Mouse (Mus musculus): ENCODE results near the gene Rab5c. TPM values are rescaled to one million over a fixed set of nuclear protein-coding genes. Genes with fewer than 3 reads are reported as not detected.

Gene Rab5c
- polyA plus RNA-seq, 1 experiment from 2014 or later: 378 TPM

GRCm38 (mm10) chr11:100684084-100684483 is 53.9 kb downstream of the Rab5c start:
- Histone ChIP-seq H3K4me3 (ENCODE audit: inconsistent target) (no peak overlapping the region), H3K36me3 (ENCODE audit: inconsistent target) (no peaks in the 10 kb centered on the region), H3K27ac (no peak overlapping the region), H3K79me2 (ENCODE audit: inconsistent target) (no peaks in the 10 kb centered on the region)
- 92% methylated on average over 2 of the region's 2 CpGs for WGBS (ENCODE audit: missing documents)

- 77% methylated on average over 5 of the region's 5 CpGs for WGBS (ENCODE audit: missing documents)
- H3K79me2 ChIP-seq (ENCODE audit: inconsistent target): no peaks in the 10 kb centered on the region
- no peak overlapping the region for H3K4me3 ChIP-seq (ENCODE audit: inconsistent target)
- H3K27ac ChIP-seq: no peak overlapping the region
- no peaks in the 10 kb centered on the region for H3K36me3 ChIP-seq (ENCODE audit: inconsistent target)
These were observed 55.5 kb downstream of the Rab5c start for GRCm38 (mm10) chr11:100682526-100682925.

GRCm38 (mm10) chr11:100681826-100682225 is 56.2 kb downstream of the Rab5c start:
- Histone ChIP-seq H3K79me2 (ENCODE audit: inconsistent target) (no peaks in the 10 kb centered on the region), H3K36me3 (ENCODE audit: inconsistent target) (no peaks in the 10 kb centered on the region), H3K27ac (no peak overlapping the region), H3K4me3 (ENCODE audit: inconsistent target) (no peak overlapping the region)
- 92% methylated on average over 5 of the region's 5 CpGs for WGBS (ENCODE audit: missing documents)

GRCm38 (mm10) chr11:100677810-100678209 is 60.2 kb downstream of the Rab5c start:
- Histone ChIP-seq H3K36me3 (ENCODE audit: inconsistent target) (no peaks in the 10 kb centered on the region), H3K27ac (no peak overlapping the region), H3K79me2 (ENCODE audit: inconsistent target) (no peaks in the 10 kb centered on the region), H3K4me3 (ENCODE audit: inconsistent target) (no peak overlapping the region)
- 92% methylated on average over 7 of the region's 7 CpGs for WGBS (ENCODE audit: missing documents)

- Histone ChIP-seq H3K36me3 (ENCODE audit: inconsistent target) (no peaks in the 10 kb centered on the region), H3K79me2 (ENCODE audit: inconsistent target) (no peaks in the 10 kb centered on the region), H3K4me3 (ENCODE audit: inconsistent target) (no peak overlapping the region), H3K27ac (no peak overlapping the region)
- 29% methylated on average over 22 of the region's 23 CpGs for WGBS (ENCODE audit: missing documents)
These were observed 64.8 kb downstream of the Rab5c start for GRCm38 (mm10) chr11:100673169-100673568.

GRCm38 (mm10) chr11:100671956-100672355 is 66.1 kb downstream of the Rab5c start:
- Histone ChIP-seq H3K79me2 (ENCODE audit: inconsistent target) (no peaks in the 10 kb centered on the region), H3K27ac (no peak overlapping the region), H3K4me3 (ENCODE audit: inconsistent target) (no peak overlapping the region), H3K36me3 (ENCODE audit: inconsistent target) (no peaks in the 10 kb centered on the region)
- 80% methylated on average over 2 of the region's 2 CpGs for WGBS (ENCODE audit: missing documents)

- no peaks in the 10 kb centered on the region for H3K79me2 ChIP-seq (ENCODE audit: inconsistent target)
- H3K4me3 ChIP-seq (ENCODE audit: inconsistent target): no peak overlapping the region
- no peak overlapping the region for H3K27ac ChIP-seq
- 75% methylated on average over 1 of the region's 1 CpGs for WGBS (ENCODE audit: missing documents)
- H3K36me3 ChIP-seq (ENCODE audit: inconsistent target): no peaks in the 10 kb centered on the region
These were observed 67.0 kb downstream of the Rab5c start for GRCm38 (mm10) chr11:100671049-100671448.

Other genes starting within 250 kb of the Rab5c start
- gene Acly, start 210.2 kb downstream of the Rab5c start, polyA plus RNA-seq (2018): 70.4 to 111 TPM (median 89.5 TPM) in 3 replicates
- gene Ttc25, start 192.6 kb downstream of the Rab5c start, polyA plus RNA-seq (2018): 0.11 to 0.12 TPM in 2 of 3 replicates, not detected in the other
- gene Cnp, start 163.3 kb downstream of the Rab5c start, polyA plus RNA-seq (2018): 26.5 to 58.0 TPM (median 47.3 TPM) in 3 replicates
- gene Nkiras2, start 119.0 kb downstream of the Rab5c start, polyA plus RNA-seq (2018): 44.7 to 60.7 TPM (median 47.9 TPM) in 3 replicates
- 134 to 172 TPM (median 137 TPM) in 3 replicates for gene Dnajc7, start 118.0 kb downstream of the Rab5c start, polyA plus RNA-seq (2018)
- 0.14 to 1.2 TPM (median 0.57 TPM) in 3 replicates for gene Zfp385c, start 45.8 kb downstream of the Rab5c start, polyA plus RNA-seq (2018)
- 42.8 to 129 TPM (median 87.0 TPM) in 3 replicates for gene Dhx58, start 33.9 kb downstream of the Rab5c start, polyA plus RNA-seq (2018)
- gene Kat2a, start 25.8 kb downstream of the Rab5c start, polyA plus RNA-seq (2018): 22.4 to 41.0 TPM (median 23.3 TPM) in 3 replicates
- not detected in 3 replicates for gene Hspb9, start 24.4 kb downstream of the Rab5c start, polyA plus RNA-seq (2018)
- gene Kcnh4, start 21.7 kb upstream of the Rab5c start, polyA plus RNA-seq (2018): not detected in 3 replicates
- gene Hcrt, start 24.7 kb upstream of the Rab5c start, polyA plus RNA-seq (2018): not detected in 3 replicates
- gene Ghdc, start 32.7 kb upstream of the Rab5c start, polyA plus RNA-seq (2018): 11.6 to 15.9 TPM (median 14.3 TPM) in 3 replicates
- 16.7 to 27.2 TPM (median 18.9 TPM) in 3 replicates for gene Stat5b, start 112.5 kb upstream of the Rab5c start, polyA plus RNA-seq (2018)
- gene Stat5a, start 121.1 kb upstream of the Rab5c start, polyA plus RNA-seq (2018): 10.0 to 16.3 TPM (median 11.7 TPM) in 3 replicates
- 44.1 to 73.6 TPM (median 66.6 TPM) in 3 replicates for gene Stat3, start 201.3 kb upstream of the Rab5c start, polyA plus RNA-seq (2018)
- gene Cavin1, start 232.7 kb upstream of the Rab5c start, polyA plus RNA-seq (2018): 0.35 to 1.1 TPM (median 0.93 TPM) in 3 replicates

Measured in macrophage (primary cell).